Mouse (Mus musculus) ovary, postnatal 14 days (tissue): ENCODE results near the gene Try4.
"Not testable (repeated sequence)": the region's sequence is repeated elsewhere in the genome, so short reads cannot be mapped to it uniquely, and the experiment has no call there.

Source experiments
- DNase-seq: peaks from one replicate; pipeline ENCODE4 v3.0.0; 2022; ENCODE audit warnings: low spot score

Gene Try4

DNA sequence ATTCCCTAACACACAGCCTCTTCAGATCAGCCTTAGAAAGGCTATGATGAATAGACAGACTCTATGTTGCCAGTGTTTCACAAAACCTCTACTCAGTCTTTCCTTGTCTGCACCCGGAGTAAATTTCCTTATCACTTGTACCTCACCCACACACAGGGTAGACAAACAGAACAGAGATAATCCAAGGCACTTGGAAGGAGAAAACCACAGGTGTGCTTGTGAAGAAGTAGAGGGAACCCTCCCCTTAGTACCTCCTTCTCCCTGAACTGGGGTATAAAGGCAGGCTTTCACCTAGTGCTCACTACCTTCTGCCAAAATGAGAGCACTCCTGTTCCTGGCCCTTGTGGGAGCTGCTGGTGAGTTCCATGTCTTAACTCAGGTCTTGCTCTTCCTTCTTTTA, at the start of gene Try4:
Gene Try4, plus strand, starts transcription at position 301 of the 400 bp plus-strand sequence.
- DNase-seq, result no peak

DNA sequence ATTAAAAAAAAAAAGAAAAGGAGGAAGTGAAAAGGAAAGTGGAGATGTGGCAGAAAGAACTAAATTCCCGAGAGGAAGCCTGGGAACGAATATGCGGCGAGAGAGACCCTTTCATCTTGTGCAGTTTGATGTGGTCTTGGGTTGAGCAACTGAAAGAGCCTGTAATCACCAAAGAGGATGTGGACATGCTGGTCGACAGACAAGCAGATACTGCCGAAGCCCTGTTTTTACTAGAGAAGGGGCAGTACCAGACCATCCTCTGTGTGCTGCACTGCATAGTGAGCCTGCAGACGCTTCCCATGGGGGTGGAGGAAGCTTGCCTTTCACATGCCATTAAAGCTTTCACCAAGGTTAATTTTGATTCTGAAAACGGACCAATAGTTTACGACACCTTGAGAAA, 48.8 kb upstream of the Try4 start:
- DNase-seq, result not testable (repeated sequence)

DNA sequence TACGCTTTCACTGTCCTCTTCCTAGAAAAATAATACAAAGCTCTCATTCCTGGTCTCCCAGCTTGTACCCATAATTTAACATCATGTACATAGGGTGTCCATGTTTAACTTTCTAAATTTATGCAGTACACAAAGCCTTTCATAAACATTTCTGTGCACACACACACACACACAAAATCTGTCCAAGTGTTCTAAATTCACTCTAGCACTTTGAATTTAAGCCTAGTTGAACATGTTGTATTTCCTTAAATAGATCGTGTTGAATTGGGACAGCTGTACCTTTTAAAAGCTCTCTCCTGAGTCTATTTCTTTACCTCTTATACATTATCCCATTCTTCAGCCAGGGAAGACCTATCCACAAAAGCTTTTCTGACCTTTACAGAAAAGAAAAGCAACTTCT, 45.6 kb upstream of the Try4 start:
- no peak for DNase-seq

DNA sequence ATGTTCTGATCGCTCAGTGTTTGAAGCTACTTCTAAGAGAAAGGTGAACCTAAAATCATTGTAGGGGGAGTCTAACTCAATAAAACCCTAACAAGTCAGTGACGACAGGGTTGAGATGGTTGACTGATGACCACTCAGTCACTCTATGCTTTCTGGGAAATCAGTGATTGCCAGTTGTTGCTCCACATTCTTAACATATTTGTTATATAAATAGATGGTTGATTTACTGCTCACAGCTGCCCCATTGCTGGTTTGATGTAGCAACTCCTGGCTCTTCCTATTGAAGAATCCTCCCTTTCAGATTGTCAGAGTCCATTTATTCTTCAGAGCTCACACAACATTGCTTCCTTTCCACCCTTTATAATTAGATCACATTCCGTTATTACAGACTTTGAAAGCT, 44.6 kb upstream of the Try4 start:
- no peak for DNase-seq

DNA sequence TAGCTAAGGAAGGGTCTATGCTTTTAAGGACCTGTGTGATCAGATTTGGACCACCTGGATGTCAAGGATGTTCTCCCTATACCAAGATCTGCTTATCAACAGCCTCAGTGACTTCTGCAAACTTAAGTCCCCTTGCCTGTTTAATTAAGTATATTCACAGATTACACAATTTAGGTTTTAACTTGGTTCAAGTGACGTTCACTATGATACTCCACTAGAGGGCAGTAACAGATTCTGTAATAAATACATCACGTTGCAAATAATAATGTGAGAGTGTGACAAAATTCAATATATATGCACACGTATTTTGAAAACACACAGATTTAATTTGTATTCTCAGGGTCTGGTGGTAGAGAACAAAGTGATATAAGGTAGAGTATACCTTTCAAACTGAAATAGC, 39.3 kb upstream of the Try4 start:
- no peak for DNase-seq

DNA sequence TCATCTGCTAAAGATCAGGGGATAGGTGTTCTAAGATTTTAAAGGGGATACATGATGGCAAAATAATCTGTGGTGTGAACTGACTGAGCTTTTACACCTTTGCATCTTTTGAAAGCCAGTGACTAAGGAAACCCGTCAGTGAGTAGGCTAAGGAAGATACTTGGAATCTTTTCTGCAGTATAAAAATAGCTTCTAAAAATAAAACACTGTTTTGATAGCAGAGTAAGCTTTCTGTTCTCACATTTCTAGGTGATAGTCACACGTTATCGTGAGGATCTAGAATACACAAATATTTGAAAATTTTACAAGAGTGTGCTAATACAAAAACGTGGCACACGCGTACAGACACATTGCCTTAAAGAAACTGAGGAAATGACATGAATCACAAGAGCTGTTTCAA, 35.9 kb upstream of the Try4 start:
- DNase-seq, result no peak

DNA sequence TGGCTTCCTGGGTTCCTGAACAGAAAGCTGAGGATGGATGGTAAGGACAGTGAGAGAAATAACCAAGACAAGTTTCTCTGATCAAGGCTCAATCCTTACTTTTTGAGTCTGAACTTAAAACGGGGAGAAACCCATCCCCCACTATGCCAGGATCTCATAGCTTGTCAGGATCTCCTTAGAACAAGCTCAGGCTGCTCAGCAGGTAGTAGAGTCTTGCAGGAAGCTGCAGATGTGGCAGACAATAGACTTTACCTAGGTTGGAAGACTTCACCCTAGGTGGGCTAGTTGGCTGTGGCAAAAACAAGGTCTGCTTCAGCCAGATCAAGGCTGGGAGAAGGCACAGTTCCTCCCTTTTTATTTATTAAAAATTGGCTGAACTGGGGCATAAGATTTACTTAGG, 3.8 kb upstream of the Try4 start:
- no peak for DNase-seq

DNA sequence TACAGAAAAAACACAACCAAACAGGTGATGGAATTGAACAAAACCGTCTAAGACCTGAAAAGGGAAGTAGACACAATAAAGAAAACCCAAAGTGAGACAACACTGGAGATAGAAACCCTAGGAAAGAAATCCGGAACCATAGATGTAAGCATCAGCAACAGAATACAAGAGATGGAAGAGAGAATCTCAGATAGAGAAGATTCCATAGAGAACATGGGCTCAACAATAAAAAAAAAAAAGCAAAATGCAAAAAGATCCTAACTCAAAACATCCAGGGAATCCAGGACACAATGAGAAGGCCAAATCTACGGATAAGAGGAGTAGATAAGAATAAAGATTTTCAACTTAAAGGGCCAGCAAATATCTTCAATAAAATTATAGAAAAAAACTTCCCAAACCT, 14.7 kb downstream of the Try4 start, which contains the start of gene Try5:
Gene Try5, minus strand, starts transcription at position 101 of the 400 bp plus-strand sequence.
- DNase-seq, result not testable (repeated sequence)

DNA sequence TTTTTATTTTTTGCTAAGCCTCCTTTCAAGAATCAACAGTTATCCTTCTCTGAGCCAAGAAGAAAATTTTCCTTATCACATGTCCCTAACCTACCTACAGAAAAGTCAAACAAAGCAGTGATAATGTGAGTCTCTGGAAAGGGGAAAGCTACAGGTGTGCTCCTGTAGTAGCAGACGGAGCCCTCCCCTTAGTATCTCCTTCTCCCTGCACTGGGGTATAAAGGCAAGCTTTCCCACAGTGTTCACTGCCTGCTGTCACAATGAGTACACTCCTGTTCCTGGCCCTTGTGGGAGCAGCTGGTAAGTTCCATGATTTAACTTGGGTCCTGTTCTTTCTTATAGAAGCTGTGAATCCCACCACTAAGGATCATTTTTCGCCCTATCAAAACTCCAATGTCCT, 51.9 kb downstream of the Try4 start, which contains the start of gene Try10:
Gene Try10, plus strand, starts transcription at position 174 of the 400 bp plus-strand sequence.
- DNase-seq, result no peak
